Mouse (Mus musculus): ENCODE measurements around the gene Mettl6. TPM values are rescaled to one million over a fixed set of nuclear protein-coding genes. Genes with fewer than 3 reads are reported as not detected.

Mettl6 gene
- total and polyA plus RNA-seq, 3 experiments, result 4.2 to 9.9 (median 9.5) TPM

DNA sequence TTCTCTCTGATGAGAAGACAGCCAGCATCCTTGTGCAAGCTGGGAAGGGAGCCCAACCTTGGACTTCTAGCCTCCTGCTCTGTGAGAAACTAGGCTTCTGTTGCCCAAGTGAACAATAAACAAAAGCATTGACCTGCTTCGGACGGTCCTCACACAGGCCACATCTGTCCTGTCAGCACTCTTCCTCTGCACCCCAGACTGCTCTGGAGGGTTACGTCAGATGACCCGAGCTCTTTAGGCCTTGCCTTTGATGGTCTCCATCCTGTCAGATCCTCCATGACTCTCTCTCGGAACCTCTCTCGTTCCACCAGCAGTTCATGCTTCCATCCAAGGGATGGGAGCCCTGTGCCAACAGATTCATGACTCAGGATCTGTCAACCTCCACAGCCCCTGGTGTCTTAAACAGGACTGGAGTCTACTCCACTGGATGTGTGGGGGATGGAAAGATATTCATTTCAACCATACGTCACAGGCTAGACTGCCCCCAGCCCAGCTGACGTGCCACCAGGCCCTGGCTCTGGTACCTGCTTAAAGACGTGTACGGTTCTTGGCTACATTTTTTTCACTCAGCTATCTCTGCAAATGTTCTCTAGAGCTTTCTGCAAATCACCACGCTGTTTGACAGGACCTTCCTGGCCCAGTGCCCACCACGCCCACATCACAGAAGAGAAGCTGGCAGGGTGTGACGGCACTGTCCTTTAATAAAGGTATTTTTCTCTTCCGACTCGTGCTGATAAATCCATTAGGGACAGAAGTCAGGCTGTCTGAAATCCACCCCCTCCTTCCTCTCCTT lies 66.4 kb downstream of the Mettl6 start:
- DNase-seq, result peak; percentile 83 to 84
- Histone ChIP-seq H3K79me2 (replicated peaks; ENCODE audit: control insufficient read depth, insufficient read depth, low read length) (0 out of 2 replicates have a peak, but pooled peaks cover 2% of the 10 kb centered on the region), H3K4me1 (ENCODE audit: control insufficient read depth, insufficient read depth, low read length) (peaks cover 31% of the 10 kb centered on the region), H3K9ac (ENCODE audit: low read depth, low read length) (no peak overlapping the region), H3K36me3 (ENCODE audit: control insufficient read depth, insufficient read depth, low read length) (peaks cover 25% of the 10 kb centered on the region), H3K4me3 (peak overlapping the region; percentile 8; the same call in 1 of the 2 replicates), H3K27me3 (ENCODE audit: control insufficient read depth, insufficient read depth, low read length) (no peaks in the 10 kb centered on the region), H3K27ac (peak overlapping the region; percentile 74)
- intact Hi-C loops (cut with DNase I), result loop anchor here (2.0 kb wide), 1 partner anchor 16 kb away; no protein-coding TSS in a partner anchor
- WGBS, result 15% methylated on average over 15 of the region's 15 CpGs
- no peak for TF ChIP-seq CTCF (IDR thresholded peaks at IDR 0.05)
- peak; percentile 14; the same call in 1 of the 2 replicates for TF ChIP-seq POLR2A (IDR thresholded peaks at IDR 0.05; ENCODE audit: insufficient read depth, low read depth, low read length)
- 0 out of 2 replicates have a peak, but pooled peaks have one; percentile 65 for TF ChIP-seq EP300 (IDR thresholded peaks at IDR 0.05; ENCODE audit: insufficient read depth, low read depth, low read length)

Other genes with a start within 250 kb of the Mettl6 start
- gene Phf7, start 243.7 kb downstream of the Mettl6 start, total RNA-seq (2021), result 1 to 10 TPM; 2.9 to 3.6 TPM
- gene Phf7, start 243.7 kb downstream of the Mettl6 start, polyA plus RNA-seq (2012; rRNA removed), result 3.1 and 5.7 TPM in 2 replicates
- gene Bap1, start 243.6 kb downstream of the Mettl6 start, total RNA-seq (2021), result 10 to 100 TPM; 39.6 to 49.1 TPM
- gene Bap1, start 243.6 kb downstream of the Mettl6 start, polyA plus RNA-seq (2012; rRNA removed), result 43.6 and 55.2 TPM in 2 replicates
- gene Dnah1, start 171.1 kb downstream of the Mettl6 start, total RNA-seq (2021), result under 1 TPM; 0.02 to 0.05 TPM
- gene Dnah1, start 171.1 kb downstream of the Mettl6 start, polyA plus RNA-seq (2012; rRNA removed), result 0.03 and 0.41 TPM in 2 replicates
- 10 to 100 TPM; 29.6 to 32.5 TPM for gene Capn7, start 158.4 kb downstream of the Mettl6 start, total RNA-seq (2021)
- gene Capn7, start 158.4 kb downstream of the Mettl6 start, polyA plus RNA-seq (2012; rRNA removed), result 15.3 and 30.1 TPM in 2 replicates
- 10 to 100 TPM; 51.0 to 58.3 TPM for gene Sh3bp5, start 59.0 kb downstream of the Mettl6 start, total RNA-seq (2021)
- 27.0 and 37.1 TPM in 2 replicates for gene Sh3bp5, start 59.0 kb downstream of the Mettl6 start, polyA plus RNA-seq (2012; rRNA removed)
- 10 to 100 TPM; 10.8 to 14.6 TPM for gene Eaf1, start 641 bp downstream of the Mettl6 start, total RNA-seq (2021)
- 11.2 and 12.2 TPM in 2 replicates for gene Eaf1, start 641 bp downstream of the Mettl6 start, polyA plus RNA-seq (2012; rRNA removed)
- gene Colq, start 96.3 kb upstream of the Mettl6 start, total RNA-seq (2021), result 10 to 100 TPM; 10.0 to 11.3 TPM
- gene Colq, start 96.3 kb upstream of the Mettl6 start, polyA plus RNA-seq (2012; rRNA removed), result 12.6 and 14.7 TPM in 2 replicates
- under 1 TPM; 0.66 to 0.86 TPM for gene Gm49387, start 145.8 kb upstream of the Mettl6 start, total RNA-seq (2021)
- 2.4 TPM in 1 of 2 replicates, not detected in the other for gene Gm49387, start 145.8 kb upstream of the Mettl6 start, polyA plus RNA-seq (2012; rRNA removed)
- gene Btd, start 146.0 kb upstream of the Mettl6 start, total RNA-seq (2021), result 10 to 100 TPM; 10.7 to 10.8 TPM
- gene Btd, start 146.0 kb upstream of the Mettl6 start, polyA plus RNA-seq (2012; rRNA removed), result 19.1 and 29.1 TPM in 2 replicates
- gene Hacl1, start 146.2 kb upstream of the Mettl6 start, total RNA-seq (2021), result 10 to 100 TPM in 1 of 2 experiments, 1 to 10 TPM in 1; 8.2 to 10.1 TPM
- gene Hacl1, start 146.2 kb upstream of the Mettl6 start, polyA plus RNA-seq (2012; rRNA removed), result 10.5 and 11.2 TPM in 2 replicates

All from heart, adult 2 months (tissue).